Mouse (Mus musculus) embryonic facial prominence, embryonic 14.5 days (tissue): ENCODE results near the gene Ky. TPM values are rescaled to one million over a fixed set of nuclear protein-coding genes. Genes with fewer than 3 reads are reported as not detected.

ENCODE experiments used
- ATAC-seq: fragments of 200-750 bp; cut with Nextera tagmentation; 2 replicates; pipeline ENCODE4 v1.8.0; 2017; ENCODE audit warnings: low read depth, moderate number of reproducible peaks, moderate TSS enrichment
- DNase-seq: peaks from one replicate; pipeline ENCODE4 v3.0.0-alpha.2; 2015; ENCODE audit warnings: low spot score
- H3K27ac ChIP-seq: fragments of 300-500 bp; sonication (generic); replicated peaks from 2 replicates; pipeline ENCODE4 v1.5.1; 2014; ENCODE audit warnings: low read depth, mild to moderate bottlenecking, low read length, moderate library complexity
- H3K27me3 ChIP-seq: fragments of 300-500 bp; sonication (generic); replicated peaks from 2 replicates; pipeline ENCODE4 v1.6.1; 2014; ENCODE audit warnings: low read length; ENCODE audit not compliant: control insufficient read depth, insufficient read depth
- H3K36me3 ChIP-seq: fragments of 300-500 bp; sonication (generic); 2 replicates; pipeline ENCODE4 v1.6.1; 2014; ENCODE audit warnings: low read length, mixed read lengths; ENCODE audit not compliant: control insufficient read depth, insufficient read depth
- H3K4me1 ChIP-seq: fragments of 300-500 bp; sonication (generic); 2 replicates; pipeline ENCODE4 v1.6.1; 2014; ENCODE audit warnings: antibody characterized with exemption, low read length; ENCODE audit not compliant: control insufficient read depth, insufficient read depth
- H3K4me2 ChIP-seq: fragments of 300-500 bp; sonication (generic); 2 replicates; pipeline ENCODE4 v1.6.1; 2014; ENCODE audit warnings: low read depth, mild to moderate bottlenecking, low read length, moderate library complexity, mixed read lengths
- H3K4me3 ChIP-seq: fragments of 300-500 bp; sonication (generic); 2 replicates; pipeline ENCODE4 v1.5.1; 2014; ENCODE audit warnings: low read depth, mild to moderate bottlenecking, low read length
- H3K9ac ChIP-seq: fragments of 300-500 bp; sonication (generic); 2 replicates; pipeline ENCODE4 v1.6.1; 2014; ENCODE audit warnings: low read depth, mild to moderate bottlenecking, low read length, moderate library complexity, mixed read lengths
- H3K9me3 ChIP-seq: fragments of 300-500 bp; sonication (generic); 2 replicates; pipeline ENCODE4 v1.6.1; 2016; ENCODE audit warnings: low read length; ENCODE audit not compliant: control insufficient read depth
- WGBS: fragments of 180-500 bp; shearing (Covaris S2); extraction: QIAGEN DNeasy Blood & Tissue Kit; methylation state at CpG from one replicate; pipeline ENCODE4 v1.1.7; 2014; 5-methylcytosine and 5-hydroxymethylcytosine counted together
- polyA plus RNA-seq: library from polyadenylated mRNA; unstranded; fragments of >200 nt; fragmentation: Nextera tagmentation; extraction: Ambion mirVana; gene quantifications from 2 replicates; pipeline ENCODE4 v1.2.1, GENCODE M21; 2014

Ky gene
- polyA plus RNA-seq, 1 experiment from 2014 or later = 2.7 TPM

- Histone ChIP-seq H3K27ac (no peak overlapping the region), H3K27me3 (no peaks in the 10 kb centered on the region), H3K9ac (no peak overlapping the region), H3K4me2 (no peak overlapping the region), H3K9me3 (no peaks in the 10 kb centered on the region), H3K4me1 (no peaks in the 10 kb centered on the region), H3K4me3 (no peak overlapping the region), H3K36me3 (no peaks in the 10 kb centered on the region)
- peak; percentile 53 for DNase-seq
- peak; percentile 38 for ATAC-seq
- WGBS = 56% methylated on average over 10 of the region's 10 CpGs
These were observed 46.2 kb downstream of the Ky start for GRCm38 (mm10) chr9:102551771-102552170.

- Histone ChIP-seq H3K27me3 (no peaks in the 10 kb centered on the region), H3K9me3 (no peaks in the 10 kb centered on the region), H3K4me2 (no peak overlapping the region), H3K4me3 (no peak overlapping the region), H3K9ac (no peak overlapping the region), H3K4me1 (no peaks in the 10 kb centered on the region), H3K27ac (no peak overlapping the region), H3K36me3 (no peaks in the 10 kb centered on the region)
- ATAC-seq (no peak), DNase-seq (no peak)
- WGBS = 74% methylated on average over 3 of the region's 3 CpGs
These were observed 48.2 kb downstream of the Ky start for GRCm38 (mm10) chr9:102553781-102554180.

- H3K4me2 ChIP-seq = no peak overlapping the region
- no peaks in the 10 kb centered on the region for H3K36me3 ChIP-seq
- no peak overlapping the region for H3K27ac ChIP-seq
- no peaks in the 10 kb centered on the region for H3K9me3 ChIP-seq
- 94% methylated on average over 3 of the region's 3 CpGs for WGBS
- H3K4me1 ChIP-seq = no peaks in the 10 kb centered on the region
- no peak for DNase-seq
- no peak for ATAC-seq
- H3K9ac ChIP-seq = no peak overlapping the region
- no peaks in the 10 kb centered on the region for H3K27me3 ChIP-seq
- no peak overlapping the region for H3K4me3 ChIP-seq
These were observed 52.9 kb downstream of the Ky start for GRCm38 (mm10) chr9:102558463-102558862.

- no peaks in the 10 kb centered on the region for H3K36me3 ChIP-seq
- no peaks in the 10 kb centered on the region for H3K9me3 ChIP-seq
- no peak overlapping the region for H3K4me3 ChIP-seq
- H3K4me2 ChIP-seq = no peak overlapping the region
- no peaks in the 10 kb centered on the region for H3K4me1 ChIP-seq
- 64% methylated on average over 5 of the region's 5 CpGs for WGBS
- ATAC-seq (no peak), DNase-seq (no peak)
- H3K9ac ChIP-seq = no peak overlapping the region
- no peaks in the 10 kb centered on the region for H3K27me3 ChIP-seq
- no peak overlapping the region for H3K27ac ChIP-seq
These were observed 67.3 kb downstream of the Ky start for GRCm38 (mm10) chr9:102572888-102573287.

- Histone ChIP-seq H3K36me3 (no peaks in the 10 kb centered on the region), H3K9me3 (no peaks in the 10 kb centered on the region), H3K9ac (no peak overlapping the region), H3K4me2 (no peak overlapping the region), H3K4me3 (no peak overlapping the region), H3K27ac (no peak overlapping the region), H3K4me1 (no peaks in the 10 kb centered on the region), H3K27me3 (no peaks in the 10 kb centered on the region)
- DNase-seq (peak; percentile 37), ATAC-seq (no peak)
- 52% methylated on average over 5 of the region's 5 CpGs for WGBS
These were observed 71.9 kb downstream of the Ky start for GRCm38 (mm10) chr9:102577480-102577879.

- no peak for ATAC-seq
- Histone ChIP-seq H3K4me1 (no peaks in the 10 kb centered on the region), H3K27ac (no peak overlapping the region), H3K9me3 (no peaks in the 10 kb centered on the region), H3K36me3 (peaks cover 28% of the 10 kb centered on the region), H3K4me2 (no peak overlapping the region), H3K27me3 (no peaks in the 10 kb centered on the region), H3K9ac (no peak overlapping the region), H3K4me3 (no peak overlapping the region)
- DNase-seq = no peak
- 78% methylated on average over 12 of the region's 12 CpGs for WGBS
These were observed 76.4 kb downstream of the Ky start for GRCm38 (mm10) chr9:102581921-102582469.

- 75% methylated on average over 5 of the region's 5 CpGs for WGBS
- Histone ChIP-seq H3K27me3 (no peaks in the 10 kb centered on the region), H3K36me3 (peaks cover 51% of the 10 kb centered on the region), H3K4me3 (no peak overlapping the region), H3K4me2 (no peak overlapping the region), H3K4me1 (no peaks in the 10 kb centered on the region), H3K9me3 (no peaks in the 10 kb centered on the region), H3K9ac (no peak overlapping the region), H3K27ac (no peak overlapping the region)
- no peak for DNase-seq
- ATAC-seq = no peak
These were observed 81.8 kb downstream of the Ky start for GRCm38 (mm10) chr9:102587347-102587746.

- Histone ChIP-seq H3K4me1 (no peaks in the 10 kb centered on the region), H3K4me2 (no peak overlapping the region), H3K27me3 (no peaks in the 10 kb centered on the region), H3K4me3 (no peak overlapping the region), H3K9ac (no peak overlapping the region), H3K36me3 (peaks cover 29% of the 10 kb centered on the region), H3K27ac (no peak overlapping the region), H3K9me3 (no peaks in the 10 kb centered on the region)
- ATAC-seq (0 out of 2 replicates have a peak, but pooled peaks have one; percentile 47), DNase-seq (peak; percentile 29)
- WGBS = 58% methylated on average over 6 of the region's 6 CpGs
These were observed 89.3 kb downstream of the Ky start for GRCm38 (mm10) chr9:102594667-102595393.
